Mouse (Mus musculus): ENCODE measurements around the gene Wdr53. TPM values are rescaled to one million over a fixed set of nuclear protein-coding genes. Genes with fewer than 3 reads are reported as not detected.
"Not testable (repeated sequence)": the region's sequence is repeated elsewhere in the genome, so short reads cannot be mapped to it uniquely, and the experiment has no call there.

The Wdr53 gene
- total and polyA plus RNA-seq, 2 experiments from 2014 or later = 5.8 to 10.3 TPM

DNA sequence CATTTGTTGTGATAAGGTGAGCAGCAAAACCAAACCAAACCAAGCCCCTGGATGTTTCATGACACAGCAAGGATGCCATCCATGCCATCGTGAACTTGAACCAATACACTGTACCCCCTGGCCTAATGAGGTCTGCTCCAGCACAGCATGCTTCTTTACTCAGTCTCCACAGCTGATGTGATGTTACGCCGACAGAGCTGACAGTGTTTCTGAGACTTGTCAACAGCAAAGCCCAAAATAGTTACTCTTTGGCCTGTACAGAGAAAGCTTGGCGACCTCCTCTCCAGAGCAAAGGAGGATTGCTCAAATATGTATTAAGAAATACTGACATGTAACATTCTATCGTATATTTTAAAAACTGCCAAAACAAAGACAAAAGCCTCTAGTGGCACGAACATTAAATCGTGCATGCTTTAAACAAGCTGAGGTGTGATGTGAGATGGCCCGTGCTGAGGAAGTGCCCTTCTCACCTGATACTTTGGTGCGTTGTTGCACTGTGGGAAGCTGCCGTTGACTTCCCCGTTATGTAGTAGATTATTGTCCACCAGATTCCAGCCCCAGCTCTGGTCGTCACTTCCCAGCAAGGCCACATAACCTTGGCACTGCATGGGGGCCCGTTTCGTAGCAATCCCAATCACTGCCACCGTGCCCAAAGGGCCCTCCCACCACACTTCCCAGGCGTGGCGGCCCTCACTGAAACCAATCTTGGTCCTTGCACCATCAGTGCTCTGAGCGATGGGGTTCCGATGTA lies 8.9 kb upstream of the Wdr53 start:
- ATAC-seq (ENCODE audit: insufficient read depth, low read depth) (peak; percentile 82), DNase-seq (ENCODE audit: low spot score) (peak; percentile 59)
- peak overlapping the region; percentile 15 for H3K4me2 ChIP-seq (ENCODE audit: low read depth, low read length)
- peaks cover 9% of the 10 kb centered on the region for H3K36me3 ChIP-seq (replicated peaks; ENCODE audit: control insufficient read depth, insufficient read depth, low read length)
- H3K4me1 ChIP-seq (ENCODE audit: control insufficient read depth, insufficient read depth) = peaks cover 10% of the 10 kb centered on the region
- peak overlapping the region; percentile 93 for H3K27ac ChIP-seq (ENCODE audit: low read depth)
- 46% methylated on average over 19 of the region's 19 CpGs for WGBS
- no peak overlapping the region; the same call in 1 of the 2 replicates for H3K9ac ChIP-seq (replicated peaks; ENCODE audit: low read depth, low read length)
- no peak for TF ChIP-seq CTCF (IDR thresholded peaks at IDR 0.05; ENCODE audit: low read depth)
- TF ChIP-seq EP300 (IDR thresholded peaks at IDR 0.05; ENCODE audit: low read depth) = no peak
- no peak overlapping the region for H3K4me3 ChIP-seq (ENCODE audit: low read depth, low read length)
- H3K9me3 ChIP-seq (replicated peaks; ENCODE audit: control insufficient read depth, low read length) = no peaks in the 10 kb centered on the region
- H3K27me3 ChIP-seq (ENCODE audit: control insufficient read depth, insufficient read depth, low read length) = no peaks in the 10 kb centered on the region

DNA sequence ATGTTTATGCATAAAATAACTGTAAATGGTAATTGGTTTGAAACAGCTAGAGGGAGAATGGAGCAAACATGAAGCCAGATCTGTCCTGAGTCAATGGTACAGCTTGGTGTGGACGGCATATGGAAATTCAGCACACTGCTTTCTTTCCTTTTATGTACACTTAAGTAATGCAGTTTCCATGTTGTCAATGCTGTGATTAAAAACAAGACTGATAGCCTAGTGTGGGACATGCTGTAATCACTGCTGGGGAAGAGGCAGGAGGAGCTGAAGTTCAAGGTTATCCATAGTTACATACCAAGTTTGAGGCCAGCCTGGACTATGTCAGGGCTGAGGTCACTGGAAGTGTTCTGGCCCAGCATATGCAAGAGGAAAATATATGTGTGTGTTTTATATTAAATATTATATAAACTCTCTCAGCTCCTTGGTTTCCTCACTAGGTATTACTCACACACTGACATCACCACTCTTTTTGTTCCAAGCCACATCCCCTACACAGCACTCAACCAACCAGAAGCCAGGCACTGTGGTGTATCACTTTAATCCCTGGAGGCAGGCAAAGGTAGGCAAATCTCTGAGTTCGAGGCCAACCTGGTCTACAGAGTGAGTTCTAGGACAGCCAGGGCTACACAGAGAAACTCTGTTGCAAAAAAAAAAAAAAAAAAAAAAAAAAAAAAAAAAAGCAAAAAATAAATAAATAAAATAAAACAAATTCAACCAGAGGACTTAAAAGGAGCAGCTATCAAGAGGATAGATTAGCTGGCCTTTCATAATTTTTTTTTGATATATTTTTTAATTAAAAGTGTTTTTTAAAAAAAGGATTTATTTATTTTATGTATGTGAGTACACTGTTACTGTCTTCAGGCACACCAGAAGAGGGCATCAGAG lies 7.4 kb upstream of the Wdr53 start:
- 62% methylated on average over 2 of the region's 2 CpGs for WGBS
- DNase-seq (ENCODE audit: low spot score) = no peak
- TF ChIP-seq CTCF (IDR thresholded peaks at IDR 0.05; ENCODE audit: low read depth) (no peak), EP300 (IDR thresholded peaks at IDR 0.05; ENCODE audit: low read depth) (no peak)
- Histone ChIP-seq H3K27ac (ENCODE audit: low read depth) (peak overlapping the region; percentile 32), H3K4me1 (ENCODE audit: control insufficient read depth, insufficient read depth) (peaks cover 15% of the 10 kb centered on the region), H3K27me3 (ENCODE audit: control insufficient read depth, insufficient read depth, low read length) (no peaks in the 10 kb centered on the region), H3K4me3 (ENCODE audit: low read depth, low read length) (no peak overlapping the region), H3K4me2 (ENCODE audit: low read depth, low read length) (no peak overlapping the region), H3K36me3 (replicated peaks; ENCODE audit: control insufficient read depth, insufficient read depth, low read length) (no peaks in the 10 kb centered on the region; the same call in none of the 2 replicates), H3K9me3 (replicated peaks; ENCODE audit: control insufficient read depth, low read length) (no peaks in the 10 kb centered on the region), H3K9ac (replicated peaks; ENCODE audit: low read depth, low read length) (no peak overlapping the region)
- ATAC-seq (ENCODE audit: insufficient read depth, low read depth) = no peak

DNA sequence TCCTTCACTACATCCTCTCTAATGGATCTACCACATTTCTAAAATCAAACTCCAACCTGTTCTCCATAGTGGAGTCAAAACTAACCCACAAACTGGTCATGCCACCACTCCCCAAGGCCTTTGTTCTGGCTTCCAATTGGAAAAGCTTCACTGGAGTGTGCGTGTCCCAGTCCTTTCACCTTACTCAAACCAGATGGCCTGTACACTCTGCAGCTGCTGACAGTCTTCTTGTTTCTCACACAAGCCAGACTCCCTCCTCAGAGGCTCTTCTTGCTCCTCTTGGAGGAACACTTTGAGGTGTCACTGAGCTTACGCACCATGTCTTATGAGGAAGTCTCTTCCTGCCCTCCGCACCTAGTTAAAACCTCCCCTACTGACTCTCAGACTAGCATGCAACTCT lies 3.1 kb upstream of the Wdr53 start:
- Histone ChIP-seq H3K4me2 (ENCODE audit: low read depth, low read length) (no peak overlapping the region), H3K9me3 (replicated peaks; ENCODE audit: control insufficient read depth, low read length) (no peaks in the 10 kb centered on the region), H3K9ac (replicated peaks; ENCODE audit: low read depth, low read length) (no peak overlapping the region), H3K36me3 (replicated peaks; ENCODE audit: control insufficient read depth, insufficient read depth, low read length) (no peaks in the 10 kb centered on the region; the same call in 1 of the 2 replicates), H3K27me3 (ENCODE audit: control insufficient read depth, insufficient read depth, low read length) (no peaks in the 10 kb centered on the region), H3K27ac (ENCODE audit: low read depth) (no peak overlapping the region), H3K4me1 (ENCODE audit: control insufficient read depth, insufficient read depth) (peaks cover 26% of the 10 kb centered on the region), H3K4me3 (ENCODE audit: low read depth, low read length) (no peak overlapping the region)
- WGBS = 79% methylated on average over 3 of the region's 3 CpGs
- TF ChIP-seq EP300 (IDR thresholded peaks at IDR 0.05; ENCODE audit: low read depth) (no peak), CTCF (IDR thresholded peaks at IDR 0.05; ENCODE audit: low read depth) (no peak)
- no peak for ATAC-seq (ENCODE audit: insufficient read depth, low read depth)
- no peak for DNase-seq (ENCODE audit: low spot score)

DNA sequence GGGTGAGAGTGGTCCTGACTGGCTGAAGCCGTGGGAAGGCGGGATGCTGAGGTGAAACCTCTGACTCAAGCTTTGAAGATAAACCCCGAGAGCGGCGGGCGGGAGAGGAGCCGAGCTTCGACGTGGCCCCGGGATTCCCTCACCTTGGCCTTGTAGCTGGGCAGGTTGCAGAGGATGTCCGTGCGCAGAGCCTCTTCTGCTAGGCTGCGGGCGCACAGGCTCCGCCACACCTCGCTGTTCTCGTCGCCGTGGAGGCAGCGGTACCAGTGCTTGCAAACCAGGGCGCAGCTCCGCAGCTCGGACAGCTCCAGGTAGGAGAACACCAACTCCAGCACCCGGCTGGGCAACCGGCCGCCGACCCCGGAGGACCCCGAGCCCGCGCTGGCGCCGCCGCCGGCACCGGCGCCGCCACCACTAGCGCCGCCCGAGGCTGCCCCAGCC lies 656 bp upstream of the Wdr53 start:
- H3K9me3 ChIP-seq (replicated peaks; ENCODE audit: control insufficient read depth, low read length) = no peaks in the 10 kb centered on the region
- H3K36me3 ChIP-seq (replicated peaks; ENCODE audit: control insufficient read depth, insufficient read depth, low read length) = no peaks in the 10 kb centered on the region
- TF ChIP-seq EP300 (IDR thresholded peaks at IDR 0.05; ENCODE audit: low read depth) (no peak), CTCF (IDR thresholded peaks at IDR 0.05; ENCODE audit: low read depth) (no peak)
- peak; percentile 46 for ATAC-seq (ENCODE audit: insufficient read depth, low read depth)
- H3K4me1 ChIP-seq (ENCODE audit: control insufficient read depth, insufficient read depth) = peaks cover 25% of the 10 kb centered on the region
- H3K27me3 ChIP-seq (ENCODE audit: control insufficient read depth, insufficient read depth, low read length) = no peaks in the 10 kb centered on the region
- WGBS = 0% methylated on average over 31 of the region's 41 CpGs
- peak overlapping the region; percentile 89 for H3K4me2 ChIP-seq (ENCODE audit: low read depth, low read length)
- H3K27ac ChIP-seq (ENCODE audit: low read depth) = peak overlapping the region; percentile 97
- peak overlapping the region; percentile 88 for H3K4me3 ChIP-seq (ENCODE audit: low read depth, low read length)
- H3K9ac ChIP-seq (replicated peaks; ENCODE audit: low read depth, low read length) = peak overlapping the region; percentile 97
- peak; percentile 36 for DNase-seq (ENCODE audit: low spot score)

DNA sequence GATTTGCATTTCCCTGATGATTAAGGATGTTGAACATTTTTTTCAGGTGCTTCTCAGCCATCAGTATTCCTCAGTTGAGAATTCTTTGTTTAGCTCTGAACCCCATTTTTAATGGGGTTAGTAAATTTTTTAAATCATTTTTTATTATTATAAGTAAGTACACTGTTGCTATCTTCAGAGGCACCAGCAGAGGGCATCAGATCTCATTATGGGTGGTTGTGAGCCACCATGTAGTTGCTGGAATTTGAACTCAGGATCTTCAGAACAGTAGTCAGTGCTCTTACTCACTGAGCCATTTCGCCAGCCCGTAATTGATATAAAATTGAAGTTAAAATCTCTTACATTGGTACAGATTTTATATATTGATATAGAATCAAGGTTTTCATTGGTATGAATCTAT lies 17.2 kb downstream of the Wdr53 start:
- not testable (repeated sequence) for H3K9ac ChIP-seq (replicated peaks; ENCODE audit: low read depth, low read length); ATAC-seq (ENCODE audit: insufficient read depth, low read depth); H3K4me3 ChIP-seq (ENCODE audit: low read depth, low read length); H3K27ac ChIP-seq (ENCODE audit: low read depth); DNase-seq (ENCODE audit: low spot score); H3K4me1 ChIP-seq (ENCODE audit: control insufficient read depth, insufficient read depth); H3K4me2 ChIP-seq (ENCODE audit: low read depth, low read length); H3K27me3 ChIP-seq (ENCODE audit: control insufficient read depth, insufficient read depth, low read length); H3K36me3 ChIP-seq (replicated peaks; ENCODE audit: control insufficient read depth, insufficient read depth, low read length); H3K9me3 ChIP-seq (replicated peaks; ENCODE audit: control insufficient read depth, low read length)
- 91% methylated on average over 2 of the region's 2 CpGs for WGBS
- TF ChIP-seq CTCF (IDR thresholded peaks at IDR 0.05; ENCODE audit: low read depth) = peak; percentile 26; the same call in 1 of the 2 replicates

Measured in heart, postnatal 0 days (tissue).